Mouse (Mus musculus) E14TG2a.4 (cell line): ENCODE data around the gene Thbs3.

Source experiments
- CTCF ChIP-seq: conservative IDR thresholded peaks from 2 replicates; pipeline ENCODE4 v1.5.1; 2014; ENCODE audit warnings: low read length
- NANOG ChIP-seq: IDR thresholded peaks from 2 replicates; pipeline ENCODE4 v1.6.1; 2014; ENCODE audit warnings: borderline replicate concordance, low read length, mixed read lengths
- POU5F1 ChIP-seq: IDR thresholded peaks from 2 replicates; pipeline ENCODE4 v1.6.1; 2014; ENCODE audit warnings: low read length, borderline replicate concordance

DNA sequence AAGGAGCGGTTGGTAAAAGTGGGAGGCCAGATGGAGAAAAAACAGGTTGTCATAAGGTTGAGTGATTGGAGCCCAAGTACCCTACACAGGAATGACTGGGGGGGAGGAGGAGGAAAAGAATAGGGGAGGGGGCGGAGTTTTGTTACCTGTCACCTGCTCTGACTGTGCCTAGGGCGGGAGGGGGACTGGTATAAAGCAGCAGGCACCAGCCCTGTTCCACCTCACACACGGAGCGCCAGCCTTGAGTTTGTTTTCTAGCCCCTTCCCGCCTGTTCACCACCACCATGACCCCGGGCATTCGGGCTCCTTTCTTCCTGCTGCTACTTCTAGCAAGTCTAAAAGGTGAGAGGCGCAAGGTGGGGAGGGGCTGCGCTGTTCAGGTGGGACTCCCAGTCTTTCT is 13.9 kb downstream of the Thbs3 start, which contains the start of gene Muc1:
- TF ChIP-seq CTCF: no peak
- TF ChIP-seq POU5F1: no peak
- no peak for TF ChIP-seq NANOG
